Comparison of ENCODE assay signal across 7 mouse cellular contexts in genomic region chr3:101522246-101522920, GRCm38 (mm10).
A peak's percentile ranks its signal among the peaks of the same experiment; 100 is the strongest.
DNase-seq lines count a peak whose midpoint lies in the region; ATAC-seq and TF ChIP-seq lines count a peak whose summit lies in the region.

No protein-coding gene starts in this region.

- no peak for TF ChIP-seq CTCF in liver, adult 2 months (IDR thresholded peaks at IDR 0.05; ENCODE audit: low read depth, low read length)
- TF ChIP-seq CTCF in intestine, postnatal 0 days (IDR thresholded peaks at IDR 0.05; ENCODE audit: low read depth), result no peak

- no peak overlapping the region for H3K4me2 ChIP-seq in liver, embryonic 12.5 days
- no peak overlapping the region for H3K4me2 ChIP-seq in hindbrain, embryonic 15.5 days
- no peak overlapping the region for H3K4me2 ChIP-seq in intestine, postnatal 0 days (replicated peaks; ENCODE audit: low read depth)

- no peaks in the 10 kb centered on the region for H3K27me3 ChIP-seq in liver, adult 2 months (ENCODE audit: control insufficient read depth, insufficient read depth, low read length)
- no peaks in the 10 kb centered on the region for H3K27me3 ChIP-seq in liver, embryonic 12.5 days (replicated peaks)
- H3K27me3 ChIP-seq in hindbrain, embryonic 15.5 days, result no peaks in the 10 kb centered on the region
- H3K27me3 ChIP-seq in intestine, postnatal 0 days (replicated peaks; ENCODE audit: control insufficient read depth, insufficient read depth, low read length), result no peaks in the 10 kb centered on the region

- TF ChIP-seq POLR2A in liver, adult 2 months (IDR thresholded peaks at IDR 0.05; ENCODE audit: extremely low read depth, insufficient read depth, low read length), result no peak

- H3K4me3 ChIP-seq in liver, adult 2 months (ENCODE audit: insufficient read depth, low read depth, low read length), result no peak overlapping the region
- H3K4me3 ChIP-seq in liver, embryonic 12.5 days, result no peak overlapping the region
- no peak overlapping the region for H3K4me3 ChIP-seq in hindbrain, embryonic 15.5 days
- H3K4me3 ChIP-seq in intestine, postnatal 0 days (ENCODE audit: low read depth, low read length), result no peak overlapping the region

- 61% methylated on average over 9 of the region's 9 CpGs for WGBS in liver, adult 2 months
- WGBS in liver, embryonic 12.5 days (ENCODE audit: insufficient replicate concordance), result 71% methylated on average over 9 of the region's 9 CpGs
- WGBS in hindbrain, embryonic 15.5 days, result 39% methylated on average over 9 of the region's 9 CpGs
- WGBS in intestine, postnatal 0 days, result 64% methylated on average over 9 of the region's 9 CpGs

- no peaks in the 10 kb centered on the region for H3K9me3 ChIP-seq in liver, embryonic 12.5 days (replicated peaks)
- H3K9me3 ChIP-seq in hindbrain, embryonic 15.5 days, result no peaks in the 10 kb centered on the region
- no peaks in the 10 kb centered on the region for H3K9me3 ChIP-seq in intestine, postnatal 0 days (ENCODE audit: control insufficient read depth)

- ATAC-seq in liver, embryonic 12.5 days, result no peak
- peak; percentile 37; the same call in 1 of the 2 replicates for ATAC-seq in hindbrain, embryonic 15.5 days (ENCODE audit: low FRiP score, low read depth)
- ATAC-seq in megakaryocyte-erythroid progenitor cell, adult 5-6 weeks (replicated peaks; ENCODE audit: low FRiP score, low TSS enrichment, poor library complexity, severe bottlenecking), result 0 out of 2 replicates have a peak, but pooled peaks have one; percentile 22
- no peak for ATAC-seq in intestine, postnatal 0 days

- H3K36me3 ChIP-seq in liver, adult 2 months (ENCODE audit: control insufficient read depth, insufficient read depth, low read length), result no peaks in the 10 kb centered on the region
- no peaks in the 10 kb centered on the region for H3K36me3 ChIP-seq in liver, embryonic 12.5 days
- no peaks in the 10 kb centered on the region for H3K36me3 ChIP-seq in hindbrain, embryonic 15.5 days
- no peaks in the 10 kb centered on the region for H3K36me3 ChIP-seq in intestine, postnatal 0 days (ENCODE audit: control insufficient read depth, insufficient read depth)

- no peaks in the 10 kb centered on the region for H3K79me2 ChIP-seq in liver, adult 2 months (ENCODE audit: control insufficient read depth, insufficient read depth, low read length)

- H3K9ac ChIP-seq in liver, adult 2 months (ENCODE audit: low read depth, low read length), result no peak overlapping the region
- no peak overlapping the region for H3K9ac ChIP-seq in liver, embryonic 12.5 days
- H3K9ac ChIP-seq in hindbrain, embryonic 15.5 days, result no peak overlapping the region
- H3K9ac ChIP-seq in intestine, postnatal 0 days (ENCODE audit: low read depth, low read length), result no peak overlapping the region

- peak; percentile 69 for DNase-seq in liver, adult 2 months (ENCODE audit: extremely low read depth, low read depth, low spot score)
- DNase-seq in cerebellum, postnatal 14 days, result peak; percentile 73 to 80
- no peak for DNase-seq in embryo, embryonic 10.5 days (ENCODE audit: low spot score)

- H3K4me1 ChIP-seq in liver, adult 2 months (ENCODE audit: control insufficient read depth, insufficient read depth, low read length), result peaks cover 24% of the 10 kb centered on the region
- H3K4me1 ChIP-seq in liver, embryonic 12.5 days, result peaks cover 15% of the 10 kb centered on the region
- peaks cover 24% of the 10 kb centered on the region for H3K4me1 ChIP-seq in hindbrain, embryonic 15.5 days (replicated peaks)
- peaks cover 8% of the 10 kb centered on the region; the same call in 1 of the 2 replicates for H3K4me1 ChIP-seq in intestine, postnatal 0 days (replicated peaks; ENCODE audit: control insufficient read depth, insufficient read depth, low read length)

- H3K27ac ChIP-seq in liver, adult 2 months (replicated peaks; ENCODE audit: insufficient read depth, low read depth, low read length), result no peak overlapping the region
- no peak overlapping the region for H3K27ac ChIP-seq in liver, embryonic 12.5 days
- peak overlapping the region; percentile 3; the same call in 1 of the 2 replicates for H3K27ac ChIP-seq in hindbrain, embryonic 15.5 days (replicated peaks)
- H3K27ac ChIP-seq in intestine, postnatal 0 days (ENCODE audit: low read depth, low read length), result no peak overlapping the region

Comparison
In these comparisons a context has a peak if more than half of its experiments do, and no peak if none do; other contexts are left out.
1. ATAC-seq: peak in hindbrain, embryonic 15.5 days (single experiment) and megakaryocyte-erythroid progenitor cell, adult 5-6 weeks (single experiment); none in liver, embryonic 12.5 days (single experiment) and intestine, postnatal 0 days (single experiment).